Mouse (Mus musculus): ENCODE results near the gene Tfam. TPM values are rescaled to one million over a fixed set of nuclear protein-coding genes. Genes with fewer than 3 reads are reported as not detected.

Gene Tfam
- polyA plus RNA-seq (2012) = 8.4 and 14.2 TPM in 2 replicates

GRCm38 (mm10) chr10:71238240-71238554 is at the start of gene Tfam:
Gene Tfam, minus strand, starts transcription at chr10:71238280.
- no peak for TF ChIP-seq GATA1 (IDR thresholded peaks at IDR 0.05; ENCODE audit: low read length)

- TF ChIP-seq GATA1 (IDR thresholded peaks at IDR 0.05; ENCODE audit: low read length) = no peak
Measured at GRCm38 (mm10) chr10:71285126-71285580, 47.1 kb upstream of the Tfam start, which contains the start of gene Ube2d1. Gene Ube2d1, minus strand, starts transcription at chr10:71285262.

GRCm38 (mm10) chr10:71284511-71285125 is 46.5 kb upstream of the Tfam start:
- no peak for TF ChIP-seq GATA1 (IDR thresholded peaks at IDR 0.05; ENCODE audit: low read length)

GRCm38 (mm10) chr10:71284131-71284510 is 46.0 kb upstream of the Tfam start:
- no peak for TF ChIP-seq GATA1 (IDR thresholded peaks at IDR 0.05; ENCODE audit: low read length)

GRCm38 (mm10) chr10:71273008-71273739 is 35.1 kb upstream of the Tfam start:
- TF ChIP-seq GATA1 (IDR thresholded peaks at IDR 0.05; ENCODE audit: low read length) = no peak

- TF ChIP-seq GATA1 (IDR thresholded peaks at IDR 0.05; ENCODE audit: low read length) = no peak
Measured at GRCm38 (mm10) chr10:71267973-71268372, 29.9 kb upstream of the Tfam start.

GRCm38 (mm10) chr10:71267511-71267910 is 29.4 kb upstream of the Tfam start:
- TF ChIP-seq GATA1 (IDR thresholded peaks at IDR 0.05; ENCODE audit: low read length) = no peak

- no peak for TF ChIP-seq GATA1 (IDR thresholded peaks at IDR 0.05; ENCODE audit: low read length)
Measured at GRCm38 (mm10) chr10:71265067-71265466, 27.0 kb upstream of the Tfam start.

- no peak for TF ChIP-seq GATA1 (IDR thresholded peaks at IDR 0.05; ENCODE audit: low read length)
Measured at GRCm38 (mm10) chr10:71261637-71262036, 23.6 kb upstream of the Tfam start.

- no peak for TF ChIP-seq GATA1 (IDR thresholded peaks at IDR 0.05; ENCODE audit: low read length)
Measured at GRCm38 (mm10) chr10:71258943-71259342, 20.9 kb upstream of the Tfam start.

GRCm38 (mm10) chr10:71258516-71258915 is 20.4 kb upstream of the Tfam start:
- no peak for TF ChIP-seq GATA1 (IDR thresholded peaks at IDR 0.05; ENCODE audit: low read length)

- TF ChIP-seq GATA1 (IDR thresholded peaks at IDR 0.05; ENCODE audit: low read length) = no peak
Measured at GRCm38 (mm10) chr10:71253147-71253546, 15.1 kb upstream of the Tfam start.

GRCm38 (mm10) chr10:71252421-71252820 is 14.3 kb upstream of the Tfam start:
- no peak for TF ChIP-seq GATA1 (IDR thresholded peaks at IDR 0.05; ENCODE audit: low read length)

- TF ChIP-seq GATA1 (IDR thresholded peaks at IDR 0.05; ENCODE audit: low read length) = no peak
Measured at GRCm38 (mm10) chr10:71251846-71252245, 13.8 kb upstream of the Tfam start.

GRCm38 (mm10) chr10:71251256-71251655 is 13.2 kb upstream of the Tfam start:
- TF ChIP-seq GATA1 (IDR thresholded peaks at IDR 0.05; ENCODE audit: low read length) = no peak

- TF ChIP-seq GATA1 (IDR thresholded peaks at IDR 0.05; ENCODE audit: low read length) = no peak
Measured at GRCm38 (mm10) chr10:71250472-71250871, 12.4 kb upstream of the Tfam start.
